Mouse (Mus musculus): ENCODE measurements around the gene Ppp1ca.

DNA sequence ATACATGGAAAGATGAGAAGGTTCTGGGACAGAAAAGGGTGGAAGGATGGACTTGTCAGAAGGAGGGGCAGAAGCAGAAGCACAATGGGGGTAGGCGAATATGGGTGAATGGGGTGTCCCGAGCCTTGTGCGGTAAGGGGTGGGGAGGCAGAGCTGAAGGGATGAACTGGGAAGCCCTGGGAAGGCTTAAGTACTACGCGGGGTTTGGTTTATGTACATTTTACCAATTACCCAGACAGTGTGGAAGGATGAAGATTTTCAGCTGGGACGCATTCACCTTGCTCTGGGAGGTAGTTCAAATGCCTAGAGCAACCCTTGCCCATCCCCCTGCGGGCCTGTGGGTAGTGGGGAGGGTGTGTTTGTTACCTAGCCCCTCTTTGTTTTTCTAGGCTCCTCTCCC, 10.3 kb downstream of the Ppp1ca start:
- TF ChIP-seq POLR2A (IDR thresholded peaks at IDR 0.05; ENCODE audit: insufficient read depth, low read depth, low read length), result no peak
- no peak for TF ChIP-seq EP300 (IDR thresholded peaks at IDR 0.05; ENCODE audit: insufficient read depth, low read depth, low read length)

Data from heart, adult 2 months (tissue).